Mouse (Mus musculus) hindbrain, embryonic 15.5 days (tissue): Measurements from ENCODE around the gene Gm9774. TPM values are rescaled to one million over a fixed set of nuclear protein-coding genes. Genes with fewer than 3 reads are reported as not detected.

Experiments used
- ATAC-seq: fragments of 200-750 bp; cut with Nextera tagmentation; 2 replicates; pipeline ENCODE4 v1.8.0; 2017; ENCODE audit warnings: low read depth, moderate number of reproducible peaks, moderate TSS enrichment; ENCODE audit not compliant: low FRiP score
- H3K27ac ChIP-seq: fragments of 300-500 bp; sonication (generic); replicated peaks from 2 replicates; pipeline ENCODE4 v1.5.1; 2015; ENCODE audit warnings: mild to moderate bottlenecking, inconsistent platforms
- H3K27me3 ChIP-seq: fragments of 300-500 bp; sonication (generic); 2 replicates; pipeline ENCODE4 v1.6.1; 2015; ENCODE audit warnings: control low read depth, inconsistent platforms
- H3K36me3 ChIP-seq: fragments of 300-500 bp; sonication (generic); 2 replicates; pipeline ENCODE4 v1.6.1; 2015; ENCODE audit warnings: control low read depth, inconsistent platforms
- H3K4me1 ChIP-seq: fragments of 300-500 bp; sonication (generic); replicated peaks from 2 replicates; pipeline ENCODE4 v1.6.1; 2015; ENCODE audit warnings: control low read depth, inconsistent platforms
- H3K4me2 ChIP-seq: fragments of 300-500 bp; sonication (generic); 2 replicates; pipeline ENCODE4 v1.6.1; 2015; ENCODE audit warnings: moderate library complexity, mild to moderate bottlenecking, inconsistent platforms
- H3K4me3 ChIP-seq: fragments of 300-500 bp; sonication (generic); 2 replicates; pipeline ENCODE4 v1.5.1; 2015; ENCODE audit warnings: mild to moderate bottlenecking, inconsistent platforms
- H3K9ac ChIP-seq: fragments of 300-500 bp; sonication (generic); 2 replicates; pipeline ENCODE4 v1.6.1; 2015; ENCODE audit warnings: inconsistent platforms
- H3K9me3 ChIP-seq: fragments of 300-500 bp; sonication (generic); 2 replicates; pipeline ENCODE4 v1.6.1; 2016; ENCODE audit warnings: control low read depth, inconsistent platforms
- WGBS: fragments of 180-500 bp; shearing (Covaris S2); methylation state at CpG from one replicate; pipeline ENCODE4 v1.1.7; 2015; 5-methylcytosine and 5-hydroxymethylcytosine counted together
- polyA plus RNA-seq: library from polyadenylated mRNA; unstranded; fragments of >200 nt; fragmentation: Nextera tagmentation; extraction: Ambion mirVana; gene quantifications from 2 replicates; pipeline ENCODE4 v1.2.1, GENCODE M21; 2015

Gene Gm9774
- polyA plus RNA-seq: 6.2 and 10.3 TPM in 2 replicates

GRCm38 (mm10) chr3:92429323-92429722 lies at the start of gene Gm9774:
TSS of gene Gm9774 (minus strand) at chr3:92429423.
- H3K4me3 ChIP-seq: no peak within 1 kb of the TSS
- no peak for ATAC-seq
- H3K9me3 ChIP-seq: no peaks in the 10 kb centered on the region
- H3K9ac ChIP-seq: no peak within 1 kb of the TSS
- no peaks in the 10 kb centered on the region for H3K27me3 ChIP-seq
- H3K4me2 ChIP-seq: no peak within 1 kb of the TSS
- H3K4me1 ChIP-seq: no peaks in the 10 kb centered on the region
- WGBS: 90% methylated on average over 6 of the region's 6 CpGs
- H3K36me3 ChIP-seq: no peaks in the 10 kb centered on the region
- no peak within 1 kb of the TSS for H3K27ac ChIP-seq

DNA sequence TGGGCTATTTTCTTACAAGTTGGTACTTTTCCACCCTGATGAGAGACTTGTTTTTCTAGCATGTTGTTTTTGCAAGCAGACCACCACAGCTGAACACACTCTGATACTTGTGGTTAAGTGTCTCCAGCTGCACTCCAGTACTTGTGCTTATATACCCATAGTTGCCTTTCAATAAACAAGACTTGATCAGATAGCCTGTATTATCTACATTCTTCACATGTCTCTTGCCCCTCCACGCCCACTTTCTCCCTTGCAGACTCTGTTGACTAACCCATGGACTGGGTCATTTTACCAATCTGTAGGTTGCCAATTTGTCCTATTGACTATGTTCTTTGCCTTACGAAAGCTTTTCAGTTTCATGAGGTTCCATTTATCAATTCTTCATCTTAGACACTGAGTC lies 40.9 kb upstream of the Gm9774 start:
- no peaks in the 10 kb centered on the region for H3K36me3 ChIP-seq
- H3K9ac ChIP-seq: no peak overlapping the region
- H3K4me1 ChIP-seq: no peaks in the 10 kb centered on the region
- WGBS: 93% methylated on average over 2 of the region's 2 CpGs
- ATAC-seq: no peak
- H3K4me2 ChIP-seq: no peak overlapping the region
- H3K9me3 ChIP-seq: no peaks in the 10 kb centered on the region
- H3K27me3 ChIP-seq: no peaks in the 10 kb centered on the region
- H3K4me3 ChIP-seq: no peak overlapping the region
- no peak overlapping the region for H3K27ac ChIP-seq

GRCm38 (mm10) chr3:92467424-92467823 lies 38.2 kb upstream of the Gm9774 start:
- H3K4me1 ChIP-seq: no peaks in the 10 kb centered on the region
- ATAC-seq: no peak
- H3K4me2 ChIP-seq: no peak overlapping the region
- H3K9me3 ChIP-seq: no peaks in the 10 kb centered on the region
- no peaks in the 10 kb centered on the region for H3K27me3 ChIP-seq
- no peaks in the 10 kb centered on the region for H3K36me3 ChIP-seq
- H3K27ac ChIP-seq: no peak overlapping the region
- H3K9ac ChIP-seq: no peak overlapping the region
- H3K4me3 ChIP-seq: no peak overlapping the region

- Histone ChIP-seq H3K27ac (no peak overlapping the region), H3K27me3 (no peaks in the 10 kb centered on the region), H3K4me1 (no peaks in the 10 kb centered on the region), H3K4me3 (no peak overlapping the region), H3K9me3 (no peaks in the 10 kb centered on the region), H3K9ac (no peak overlapping the region), H3K4me2 (no peak overlapping the region), H3K36me3 (no peaks in the 10 kb centered on the region)
- 88% methylated on average over 1 of the region's 1 CpGs for WGBS
- ATAC-seq: no peak
These were observed 37.4 kb upstream of the Gm9774 start for GRCm38 (mm10) chr3:92466576-92466975.

GRCm38 (mm10) chr3:92458620-92459019 lies 29.4 kb upstream of the Gm9774 start, which contains the start of gene Sprr3:
TSS of gene Sprr3 (minus strand) at chr3:92458720.
- Histone ChIP-seq H3K4me2 (no peak within 1 kb of the TSS), H3K4me1 (no peaks in the 10 kb centered on the region), H3K9ac (no peak within 1 kb of the TSS), H3K27me3 (no peaks in the 10 kb centered on the region), H3K4me3 (no peak within 1 kb of the TSS), H3K27ac (no peak within 1 kb of the TSS), H3K9me3 (no peaks in the 10 kb centered on the region), H3K36me3 (no peaks in the 10 kb centered on the region)
- WGBS: 69% methylated on average over 2 of the region's 2 CpGs
- no peak for ATAC-seq

GRCm38 (mm10) chr3:92455151-92455550 lies 25.9 kb upstream of the Gm9774 start:
- Histone ChIP-seq H3K36me3 (no peaks in the 10 kb centered on the region), H3K4me2 (no peak overlapping the region), H3K27me3 (no peaks in the 10 kb centered on the region), H3K9me3 (no peaks in the 10 kb centered on the region), H3K27ac (no peak overlapping the region), H3K4me3 (no peak overlapping the region), H3K4me1 (no peaks in the 10 kb centered on the region), H3K9ac (no peak overlapping the region)
- ATAC-seq: no peak
- 91% methylated on average over 5 of the region's 5 CpGs for WGBS

- 93% methylated on average over 3 of the region's 3 CpGs for WGBS
- H3K4me2 ChIP-seq: no peak overlapping the region
These were observed 11.0 kb upstream of the Gm9774 start for GRCm38 (mm10) chr3:92440177-92440576.

GRCm38 (mm10) chr3:92438689-92439088 lies 9.5 kb upstream of the Gm9774 start, which contains the start of gene Sprr1b:
TSS of gene Sprr1b (minus strand) at chr3:92438789.
- WGBS: 98% methylated on average over 3 of the region's 3 CpGs

More at GRCm38 (mm10) chr3:92440177-92440576, 11.0 kb upstream of the Gm9774 start:
- Histone ChIP-seq H3K9me3 (no peaks in the 10 kb centered on the region), H3K4me1 (no peaks in the 10 kb centered on the region), H3K4me3 (no peak overlapping the region), H3K9ac (no peak overlapping the region), H3K27ac (no peak overlapping the region), H3K36me3 (no peaks in the 10 kb centered on the region), H3K27me3 (no peaks in the 10 kb centered on the region)
- no peak for ATAC-seq

GRCm38 (mm10) chr3:92432282-92432681 lies 3.1 kb upstream of the Gm9774 start, which contains the start of gene Sprr2k:
TSS of gene Sprr2k (plus strand) at chr3:92432582.
- Histone ChIP-seq H3K36me3 (no peaks in the 10 kb centered on the region), H3K27ac (no peak within 1 kb of the TSS), H3K27me3 (no peaks in the 10 kb centered on the region), H3K4me1 (no peaks in the 10 kb centered on the region), H3K4me2 (no peak within 1 kb of the TSS), H3K9me3 (no peaks in the 10 kb centered on the region), H3K9ac (no peak within 1 kb of the TSS), H3K4me3 (no peak within 1 kb of the TSS)
- ATAC-seq: no peak
- 93% methylated on average over 2 of the region's 2 CpGs for WGBS

More at GRCm38 (mm10) chr3:92438689-92439088, 9.5 kb upstream of the Gm9774 start, which contains the start of gene Sprr1b:
- Histone ChIP-seq H3K4me1 (no peaks in the 10 kb centered on the region), H3K9ac (no peak within 1 kb of the TSS), H3K27ac (no peak within 1 kb of the TSS), H3K4me3 (no peak within 1 kb of the TSS), H3K27me3 (no peaks in the 10 kb centered on the region), H3K9me3 (no peaks in the 10 kb centered on the region), H3K36me3 (no peaks in the 10 kb centered on the region), H3K4me2 (no peak within 1 kb of the TSS)
- ATAC-seq: no peak

GRCm38 (mm10) chr3:92417782-92418181 lies 11.4 kb downstream of the Gm9774 start, which contains the start of gene Sprr2j-ps:
TSS of gene Sprr2j-ps (plus strand) at chr3:92418082.
- no peaks in the 10 kb centered on the region for H3K4me1 ChIP-seq
- H3K4me2 ChIP-seq: no peak within 1 kb of the TSS
- H3K9ac ChIP-seq: no peak within 1 kb of the TSS
- no peak within 1 kb of the TSS for H3K4me3 ChIP-seq
- no peak within 1 kb of the TSS for H3K27ac ChIP-seq
- ATAC-seq: no peak
- no peaks in the 10 kb centered on the region for H3K9me3 ChIP-seq
- no peaks in the 10 kb centered on the region for H3K27me3 ChIP-seq
- WGBS: 96% methylated on average over 2 of the region's 2 CpGs
- H3K36me3 ChIP-seq: no peaks in the 10 kb centered on the region

GRCm38 (mm10) chr3:92407691-92408090 lies 21.5 kb downstream of the Gm9774 start, which contains the start of gene Sprr2i:
TSS of gene Sprr2i (plus strand) at chr3:92407991.
- H3K27ac ChIP-seq: no peak within 1 kb of the TSS
- no peak within 1 kb of the TSS for H3K9ac ChIP-seq
- no peak for ATAC-seq
- H3K36me3 ChIP-seq: no peaks in the 10 kb centered on the region
- H3K4me2 ChIP-seq: no peak within 1 kb of the TSS
- 90% methylated on average over 2 of the region's 2 CpGs for WGBS
- no peaks in the 10 kb centered on the region for H3K4me1 ChIP-seq
- no peaks in the 10 kb centered on the region for H3K9me3 ChIP-seq
- no peak within 1 kb of the TSS for H3K4me3 ChIP-seq
- H3K27me3 ChIP-seq: no peaks in the 10 kb centered on the region

DNA sequence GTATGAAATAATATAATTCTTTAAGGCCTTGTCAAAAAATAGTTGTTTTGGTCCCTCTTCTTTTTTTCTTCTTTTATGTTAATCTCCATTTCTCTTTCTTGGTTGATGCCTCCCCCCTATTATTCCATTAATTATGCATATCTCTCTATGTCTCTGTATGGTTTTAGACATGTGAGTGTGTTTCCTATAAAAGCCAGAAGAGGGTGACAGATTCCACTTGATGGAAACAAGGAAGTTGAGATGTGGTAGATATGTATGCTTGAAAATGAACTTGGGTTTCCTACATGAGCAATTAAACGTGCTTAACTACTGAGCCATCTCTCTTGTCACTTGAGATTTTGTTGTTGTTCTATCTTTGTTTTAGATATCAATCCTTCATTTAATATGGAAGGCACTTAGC lies 34.9 kb downstream of the Gm9774 start:
- Histone ChIP-seq H3K9ac (no peak overlapping the region), H3K36me3 (no peaks in the 10 kb centered on the region), H3K4me2 (no peak overlapping the region), H3K4me1 (no peaks in the 10 kb centered on the region), H3K4me3 (no peak overlapping the region), H3K27ac (no peak overlapping the region), H3K27me3 (no peaks in the 10 kb centered on the region), H3K9me3 (no peaks in the 10 kb centered on the region)
- ATAC-seq: no peak
- WGBS: 72% methylated on average over 1 of the region's 1 CpGs

DNA sequence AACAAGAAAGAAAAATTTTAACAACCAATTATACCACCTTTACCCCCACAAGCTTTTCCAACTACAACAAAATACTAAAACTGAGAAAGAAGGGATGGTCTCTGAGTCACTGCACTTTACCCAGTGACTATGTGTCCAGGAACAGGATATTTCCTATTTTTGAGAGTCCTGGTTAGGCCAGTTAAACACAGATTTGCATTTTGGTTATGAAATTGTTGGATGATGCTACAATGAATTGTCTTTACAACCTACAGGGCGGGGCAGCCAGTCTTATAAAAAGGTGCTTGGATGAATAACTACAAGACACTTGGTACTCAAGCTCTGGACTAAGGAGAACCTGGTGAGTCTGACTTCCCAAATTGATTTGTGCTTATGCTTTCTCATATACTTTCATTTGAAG lies 43.8 kb downstream of the Gm9774 start, which contains the start of gene Sprr2h:
Gene Sprr2h (plus strand): TSS at position 301 of the 400 bp plus-strand sequence.
- H3K36me3 ChIP-seq: no peaks in the 10 kb centered on the region
- no peaks in the 10 kb centered on the region for H3K4me1 ChIP-seq
- no peak within 1 kb of the TSS for H3K27ac ChIP-seq
- no peak within 1 kb of the TSS for H3K4me2 ChIP-seq
- no peak within 1 kb of the TSS for H3K9ac ChIP-seq
- H3K9me3 ChIP-seq: no peaks in the 10 kb centered on the region
- H3K27me3 ChIP-seq: no peaks in the 10 kb centered on the region
- no peak for ATAC-seq
- 98% methylated on average over 1 of the region's 1 CpGs for WGBS
- H3K4me3 ChIP-seq: no peak within 1 kb of the TSS
